Mouse (Mus musculus): Measurements from ENCODE around the gene Myct1. TPM values are rescaled to one million over a fixed set of nuclear protein-coding genes. Genes with fewer than 3 reads are reported as not detected.

Myct1 gene
- polyA plus RNA-seq (2012; rRNA removed) = 0.60 and 0.64 TPM in 2 replicates

DNA sequence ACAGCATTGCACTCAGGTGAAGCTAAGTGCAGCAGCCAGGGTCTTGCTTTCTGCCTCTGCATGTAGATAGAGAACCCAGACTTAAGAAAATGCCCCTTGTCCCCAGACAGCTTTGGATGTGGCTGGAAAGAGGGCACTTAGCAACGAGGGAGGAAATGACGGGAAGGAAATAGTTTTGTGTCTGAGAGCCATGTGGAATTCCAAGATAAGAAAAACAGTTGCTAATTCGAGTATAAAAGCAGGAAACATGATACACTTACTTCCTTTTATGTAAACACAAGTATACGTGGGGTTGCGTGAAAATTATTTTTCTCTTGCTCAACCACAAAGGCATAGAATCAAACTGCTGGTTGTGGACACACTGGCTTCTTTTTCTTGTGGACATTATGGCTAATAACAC, at the start of gene Myct1:
Gene Myct1, plus strand, starts transcription at position 312 of the 400 bp plus-strand sequence.

DNA sequence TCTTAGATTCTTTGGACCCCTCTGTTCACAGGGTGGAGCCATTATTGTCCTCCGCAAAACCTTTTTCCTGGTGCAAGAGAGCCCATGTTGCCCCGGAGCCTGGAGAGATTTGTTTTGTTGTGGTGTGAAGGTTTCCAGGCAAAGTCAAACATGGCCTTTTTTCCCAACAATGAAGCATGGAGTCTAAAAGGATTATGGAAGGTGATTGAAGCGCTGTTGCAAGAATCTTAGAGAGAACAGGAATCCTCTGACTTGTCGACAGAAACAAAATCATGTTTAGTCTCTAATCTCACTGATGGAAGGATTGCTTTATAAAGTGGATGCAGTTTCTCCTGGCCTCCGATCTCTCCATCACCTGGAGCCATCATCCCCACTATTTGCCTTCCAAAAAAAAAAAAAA, 42.2 kb upstream of the Myct1 start, which contains the start of gene Syne1:
Gene Syne1, minus strand, starts transcription at position 101 of the 400 bp plus-strand sequence.

DNA sequence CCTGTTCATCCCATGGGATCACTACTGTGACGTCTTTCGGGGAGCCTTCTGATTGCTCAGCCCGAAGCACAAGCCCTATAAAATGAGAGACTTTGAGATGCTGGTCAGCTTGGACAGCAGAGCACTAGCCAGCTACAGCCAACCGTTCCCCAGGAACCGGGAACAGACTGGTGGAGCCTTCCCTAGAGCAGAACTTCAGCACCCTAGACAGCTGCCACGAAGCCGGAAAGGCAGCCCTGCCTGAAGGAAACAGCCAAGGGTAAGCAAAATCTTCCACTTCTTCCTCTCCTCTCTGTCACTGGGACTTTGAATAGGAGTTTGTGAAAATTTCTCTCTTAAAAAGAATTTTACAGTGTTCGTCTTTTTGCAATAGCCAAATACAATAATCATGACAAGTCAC, 45.5 kb downstream of the Myct1 start, which contains the start of gene Vip:
Gene Vip, plus strand, starts transcription at position 107 of the 400 bp plus-strand sequence.

Other genes with a start within 250 kb of the Myct1 start
- gene Syne1, start 42.3 kb upstream of the Myct1 start, polyA plus RNA-seq (2012; rRNA removed) = 26.1 and 30.5 TPM in 2 replicates
- gene Vip, start 45.4 kb downstream of the Myct1 start, polyA plus RNA-seq (2012; rRNA removed) = 0.47 and 0.80 TPM in 2 replicates
- gene Fbxo5, start 211.8 kb downstream of the Myct1 start, polyA plus RNA-seq (2012; rRNA removed) = 9.7 and 10.3 TPM in 2 replicates
- 6.5 and 6.9 TPM in 2 replicates for gene Mtrf1l, start 230.1 kb downstream of the Myct1 start, polyA plus RNA-seq (2012; rRNA removed)